Mouse (Mus musculus): ENCODE measurements at regions not wholly inside any gene's neighbourhood (a gene's known extent, or its start where the extent isn't known, plus 50 kb on each side); places are given as distances from the start of the nearest gene placed in this dataset.

DNA sequence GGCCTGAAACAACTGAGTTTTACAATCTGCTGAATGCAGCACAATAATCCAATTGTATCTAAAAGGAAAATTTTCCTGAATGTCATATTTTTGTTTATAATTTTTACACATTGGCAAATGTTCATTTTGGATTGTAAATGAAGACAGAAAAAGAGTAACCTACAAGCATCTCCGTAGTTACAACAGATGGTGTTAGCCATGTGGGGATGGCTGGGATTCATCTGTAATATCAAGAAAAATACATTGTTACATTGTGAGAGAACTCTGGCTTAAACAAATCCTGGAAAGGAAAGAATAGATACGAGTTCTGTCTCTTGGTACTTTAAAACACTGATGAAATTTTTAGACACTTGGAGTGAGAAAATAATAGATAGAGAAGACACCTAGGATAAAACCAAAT lies 1106.0 kb downstream of the Grm8 start:
- peak; percentile 40 for DNase-seq (ENCODE audit: low spot score)

DNA sequence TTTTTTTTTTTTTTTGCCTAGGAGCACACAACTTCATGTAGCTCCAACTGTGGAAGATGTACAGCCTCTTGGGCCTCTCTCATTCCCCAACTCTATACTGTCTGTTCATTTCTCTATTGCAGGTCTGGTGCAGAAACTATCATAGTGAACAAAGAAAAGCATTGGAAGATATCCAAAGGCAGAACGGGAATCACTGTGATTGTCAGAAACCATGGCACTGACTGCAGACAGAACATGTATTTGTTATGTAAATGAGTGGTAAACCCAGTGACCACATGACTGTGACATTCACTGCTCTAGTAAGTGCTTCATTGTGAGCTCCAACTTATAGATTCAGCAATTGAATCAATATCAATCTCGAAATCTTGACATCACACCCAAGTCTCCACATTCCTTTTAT lies 1106.6 kb downstream of the Grm8 start:
- DNase-seq (ENCODE audit: low spot score): no peak

DNA sequence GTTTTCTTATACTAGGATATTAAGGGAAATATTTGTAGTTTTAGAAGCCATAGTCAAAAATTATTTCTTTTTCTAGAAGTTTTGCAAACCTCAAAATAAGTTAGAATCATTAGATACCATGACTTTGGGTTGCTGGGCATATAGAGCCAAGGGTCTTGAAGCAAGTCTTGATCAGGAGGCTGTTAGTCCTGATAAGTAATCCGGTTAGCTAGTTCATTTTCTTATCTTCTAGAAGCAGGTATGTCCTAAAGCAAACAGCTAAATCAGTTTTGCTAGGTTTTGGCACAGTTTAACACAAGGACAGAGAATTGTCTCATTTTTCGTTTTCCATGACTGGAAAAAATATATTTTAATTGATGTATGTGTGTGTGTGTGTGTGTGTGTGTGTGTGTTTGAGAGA lies 1113.3 kb downstream of the Grm8 start:
- no peak for DNase-seq (ENCODE audit: low spot score)

DNA sequence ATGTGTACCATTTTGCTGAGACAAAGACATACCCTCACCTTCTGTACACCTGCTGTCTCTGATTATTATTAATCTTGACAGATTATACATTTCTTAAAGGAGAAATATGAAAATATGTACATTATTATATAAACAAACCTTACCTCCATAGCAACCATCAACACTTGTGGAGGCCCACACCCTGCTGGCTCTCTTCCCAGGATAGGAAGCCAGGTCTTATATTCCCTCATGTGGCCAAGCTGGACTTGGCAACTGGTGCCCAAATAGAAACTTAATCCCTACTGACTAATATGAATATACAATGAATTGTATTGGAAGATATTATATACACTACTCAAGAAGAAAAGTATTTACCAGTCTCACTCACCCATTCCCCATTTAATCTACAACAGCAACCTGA lies 1120.5 kb downstream of the Grm8 start:
- no peak for DNase-seq (ENCODE audit: low spot score)

DNA sequence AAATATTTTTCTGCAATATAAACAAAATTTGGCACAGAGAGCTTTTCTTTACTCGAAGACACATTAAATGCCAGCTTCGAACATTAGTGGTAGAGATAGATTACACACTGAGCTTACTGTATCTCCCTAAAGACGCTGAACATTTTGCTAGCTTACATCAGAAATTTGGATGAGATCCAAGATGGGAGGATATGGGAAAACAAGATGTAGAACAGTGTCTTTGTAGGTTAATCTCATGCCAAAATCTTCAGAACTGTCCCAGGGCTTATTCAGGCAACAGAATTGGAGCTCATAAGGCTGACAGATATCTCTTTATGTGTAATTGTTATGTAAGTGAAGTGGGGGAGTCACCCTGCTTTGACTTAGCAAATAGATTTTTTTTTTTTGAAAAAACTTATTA lies 1158.4 kb downstream of the Grm8 start:
- DNase-seq (ENCODE audit: low spot score): no peak

DNA sequence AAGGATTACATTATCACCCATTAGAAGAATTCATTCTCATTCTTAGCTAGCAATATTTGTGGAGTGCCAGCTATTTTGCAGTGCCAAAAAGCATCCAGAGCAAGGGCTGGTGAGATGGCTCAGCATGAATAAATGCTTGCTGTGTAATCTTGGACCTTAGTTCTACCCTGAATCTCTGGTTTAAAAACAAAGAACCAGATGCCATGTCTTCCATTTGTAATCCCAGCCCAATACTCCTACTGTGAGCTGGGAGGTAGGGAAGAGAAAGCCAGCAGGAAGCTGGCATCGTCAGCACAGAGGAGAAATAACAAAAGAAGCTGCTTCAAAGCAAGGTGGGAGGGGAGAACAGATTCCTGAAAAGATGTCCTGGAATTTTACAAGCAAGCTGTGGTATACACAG lies 1140.1 kb upstream of the Pot1a start:
- no peak for DNase-seq (ENCODE audit: low spot score)
